Mouse (Mus musculus): ENCODE measurements around the gene Fcgr2b. TPM values are rescaled to one million over a fixed set of nuclear protein-coding genes. Genes with fewer than 3 reads are reported as not detected.
"Not testable (repeated sequence)": the region's sequence is repeated elsewhere in the genome, so short reads cannot be mapped to it uniquely, and the experiment has no call there.

The Fcgr2b gene
- total and polyA plus RNA-seq, 3 experiments: 4.7 to 8.2 TPM; not detected in 1

GRCm38 (mm10) chr1:170983066-170983465, 6.7 kb upstream of the Fcgr2b start:
- no peak for DNase-seq (ENCODE audit: low read depth, low spot score)
- H3K27ac ChIP-seq (ENCODE audit: control insufficient read depth, low read depth, low read length): no peak overlapping the region
- H3K27me3 ChIP-seq (ENCODE audit: control insufficient read depth in 1 of 2, insufficient read depth in 2 of 2, low read length in 2 of 2): no peaks in the 10 kb centered on the region; a peak in 1 of 4 replicates
- H3K36me3 ChIP-seq (ENCODE audit: control insufficient read depth in 1 of 2, insufficient read depth in 2 of 2, low read length in 2 of 2): no peaks in the 10 kb centered on the region
- no peaks in the 10 kb centered on the region for H3K79me2 ChIP-seq (ENCODE audit: control insufficient read depth, insufficient read depth, low read length, poor library complexity)
- no peak overlapping the region for H3K9ac ChIP-seq (ENCODE audit: control insufficient read depth, low read depth, low read length, poor library complexity, severe bottlenecking)
- TF ChIP-seq ZKSCAN1 (IDR thresholded peaks at IDR 0.05; ENCODE audit: low read depth, low read length) (no peak), TBP (IDR thresholded peaks at IDR 0.05; ENCODE audit: low read depth, low read length) (no peak), TAL1 (IDR thresholded peaks at IDR 0.05; ENCODE audit: low read length) (no peak), RCOR1 (IDR thresholded peaks at IDR 0.05; ENCODE audit: low read depth, low read length) (no peak), GATA1 (IDR thresholded peaks at IDR 0.05; ENCODE audit: low read depth, low read length) (no peak), MAFK (IDR thresholded peaks at IDR 0.05; ENCODE audit: borderline replicate concordance, low read depth, low read length) (no peak), ETS1 (IDR thresholded peaks at IDR 0.05; ENCODE audit: low read depth, low read length) (no peak), USF2 (IDR thresholded peaks at IDR 0.05; ENCODE audit: borderline replicate concordance in 1 of 2, insufficient read depth in 1 of 2, low read depth in 1 of 2, low read length in 2 of 2) (no peak), CHD2 (IDR thresholded peaks at IDR 0.05; ENCODE audit: low read length) (no peak), BHLHE40 (IDR thresholded peaks at IDR 0.05; ENCODE audit: borderline replicate concordance, low read depth, low read length) (no peak), TCF12 (IDR thresholded peaks at IDR 0.05; ENCODE audit: low read depth, low read length) (no peak), POLR2AphosphoS2 (IDR thresholded peaks at IDR 0.05; ENCODE audit: low read length) (no peak), ZC3H11A (IDR thresholded peaks at IDR 0.05; ENCODE audit: low read depth, low read length) (no peak), POLR2AphosphoS5 (IDR thresholded peaks at IDR 0.05; ENCODE audit: borderline replicate concordance, low read depth, low read length) (no peak), EP300 (IDR thresholded peaks at IDR 0.05; ENCODE audit: low read depth in 1 of 2, low read length in 2 of 2) (no peak)
- H3K4me1 ChIP-seq (ENCODE audit: control insufficient read depth in 1 of 2, insufficient read depth in 2 of 2, low read length in 2 of 2): no peaks in the 10 kb centered on the region; a peak in 1 of 4 replicates
- no peaks in the 10 kb centered on the region for H3K9me3 ChIP-seq (replicated peaks; ENCODE audit: insufficient read depth, low read length)
- no peak overlapping the region for H3K4me3 ChIP-seq (ENCODE audit: control insufficient read depth in 1 of 2, insufficient read depth in 1 of 2, low read depth in 2 of 2, low read length in 2 of 2)

- TF ChIP-seq CHD1 (IDR thresholded peaks at IDR 0.05; ENCODE audit: low read depth, low read length) (no peak), ETS1 (IDR thresholded peaks at IDR 0.05; ENCODE audit: low read depth, low read length) (no peak), SIN3A (IDR thresholded peaks at IDR 0.05; ENCODE audit: low read length) (no peak), MXI1 (IDR thresholded peaks at IDR 0.05; ENCODE audit: low read depth, low read length) (no peak), POLR2AphosphoS2 (IDR thresholded peaks at IDR 0.05; ENCODE audit: low read length) (no peak), POLR2A (IDR thresholded peaks at IDR 0.05; ENCODE audit: control insufficient read depth in 1 of 2, insufficient read depth in 1 of 2, low read depth in 1 of 2, low read length in 2 of 2, poor library complexity in 1 of 2) (no peak), KAT2A (conservative IDR thresholded peaks at IDR 0.05; ENCODE audit: low read depth, low read length) (no peak), MYC (IDR thresholded peaks at IDR 0.05; ENCODE audit: low read depth, low read length) (no peak), GATA1 (IDR thresholded peaks at IDR 0.05; ENCODE audit: low read depth, low read length) (no peak), TCF12 (IDR thresholded peaks at IDR 0.05; ENCODE audit: low read depth, low read length) (no peak), USF1 (IDR thresholded peaks at IDR 0.05; ENCODE audit: low read depth, low read length) (no peak), JUND (IDR thresholded peaks at IDR 0.05; ENCODE audit: low read depth, low read length) (no peak), CTCF (IDR thresholded peaks at IDR 0.05 in 2 of 3, conservative IDR thresholded peaks at IDR 0.05 in 1 of 3; ENCODE audit: control insufficient read depth in 1 of 3, insufficient read depth in 1 of 3, low read depth in 2 of 3, low read length in 3 of 3, poor library complexity in 1 of 3, severe bottlenecking in 1 of 3) (no peak)
- Histone ChIP-seq H3K27ac (ENCODE audit: control insufficient read depth, low read depth, low read length) (no peak overlapping the region), H3K79me2 (ENCODE audit: control insufficient read depth, insufficient read depth, low read length, poor library complexity) (no peaks in the 10 kb centered on the region), H3K4me1 (ENCODE audit: control insufficient read depth in 1 of 2, insufficient read depth in 2 of 2, low read length in 2 of 2) (no peaks in the 10 kb centered on the region; a peak in 1 of 4 replicates), H3K9ac (ENCODE audit: control insufficient read depth, low read depth, low read length, poor library complexity, severe bottlenecking) (no peak overlapping the region), H3K27me3 (ENCODE audit: control insufficient read depth in 1 of 2, insufficient read depth in 2 of 2, low read length in 2 of 2) (no peaks in the 10 kb centered on the region; a peak in 1 of 4 replicates), H3K9me3 (replicated peaks; ENCODE audit: insufficient read depth, low read length) (no peaks in the 10 kb centered on the region), H3K4me3 (ENCODE audit: control insufficient read depth in 1 of 2, insufficient read depth in 1 of 2, low read depth in 2 of 2, low read length in 2 of 2) (no peak overlapping the region), H3K36me3 (ENCODE audit: control insufficient read depth in 1 of 2, insufficient read depth in 2 of 2, low read length in 2 of 2) (no peaks in the 10 kb centered on the region)
- no peak for DNase-seq (ENCODE audit: low read depth, low spot score)
These were observed 6.0 kb upstream of the Fcgr2b start for GRCm38 (mm10) chr1:170982301-170982700.

GRCm38 (mm10) chr1:170981679-170982078, 5.3 kb upstream of the Fcgr2b start:
- H3K9me3 ChIP-seq (replicated peaks; ENCODE audit: insufficient read depth, low read length); DNase-seq (ENCODE audit: low read depth, low spot score); H3K79me2 ChIP-seq (ENCODE audit: control insufficient read depth, insufficient read depth, low read length, poor library complexity); H3K9ac ChIP-seq (ENCODE audit: control insufficient read depth, low read depth, low read length, poor library complexity, severe bottlenecking); H3K4me3 ChIP-seq (ENCODE audit: control insufficient read depth in 1 of 2, insufficient read depth in 1 of 2, low read depth in 2 of 2, low read length in 2 of 2); H3K27me3 ChIP-seq (ENCODE audit: control insufficient read depth in 1 of 2, insufficient read depth in 2 of 2, low read length in 2 of 2); H3K27ac ChIP-seq (ENCODE audit: control insufficient read depth, low read depth, low read length); H3K36me3 ChIP-seq (ENCODE audit: control insufficient read depth in 1 of 2, insufficient read depth in 2 of 2, low read length in 2 of 2); H3K4me1 ChIP-seq (ENCODE audit: control insufficient read depth in 1 of 2, insufficient read depth in 2 of 2, low read length in 2 of 2): not testable (repeated sequence)

Measured in MEL (cell line).